ENCODE assay signal across 8 mouse cellular contexts in the genomic region with DNA sequence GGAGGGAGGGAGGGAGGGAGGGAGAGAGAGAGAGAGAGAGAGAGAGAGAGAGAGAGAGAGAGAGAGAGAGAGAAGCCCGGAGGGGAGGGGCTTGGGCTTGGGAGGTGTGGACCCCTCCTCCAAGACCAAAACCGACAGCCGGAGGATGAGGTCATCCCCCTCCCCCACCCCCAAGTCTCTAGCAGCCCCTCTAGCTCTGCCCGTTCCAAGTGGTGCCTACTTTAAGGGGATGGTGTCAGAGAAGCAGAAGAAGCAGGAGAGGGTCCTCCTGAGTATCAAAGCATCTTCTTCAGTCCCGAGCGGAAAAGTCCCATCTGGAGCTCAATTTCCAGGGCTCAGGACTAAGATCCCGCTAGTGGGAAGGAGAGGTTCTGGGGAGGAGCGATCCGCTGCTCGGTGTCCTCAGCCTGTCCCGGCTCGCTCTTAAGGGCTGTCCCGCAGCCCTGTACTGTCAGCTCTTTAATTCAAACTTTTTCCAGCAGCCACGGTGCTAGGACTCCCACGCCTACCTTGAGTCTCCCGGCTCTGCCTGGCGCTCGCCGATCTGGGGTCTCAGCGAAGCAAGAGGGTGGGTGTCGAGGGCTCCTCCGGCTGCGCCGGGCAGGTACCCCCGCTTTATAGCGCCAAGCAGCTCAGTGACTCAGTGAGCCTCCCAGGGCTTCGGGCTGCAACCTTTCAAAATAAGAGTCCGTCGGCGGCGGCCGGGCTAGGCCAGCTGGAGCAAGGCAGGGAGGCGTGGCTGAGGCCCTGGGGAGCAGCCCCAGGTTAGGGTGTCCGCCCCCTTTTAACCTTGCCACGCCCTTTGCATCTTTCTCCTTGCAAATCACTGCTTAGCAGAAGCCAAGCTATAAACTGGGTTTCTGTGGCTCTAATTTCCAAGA.
A peak's percentile ranks its signal among the peaks of the same experiment; 100 is the strongest.
DNase-seq lines count a peak whose midpoint lies in the region; ATAC-seq and TF ChIP-seq lines count a peak whose summit lies in the region.

No protein-coding gene starts in this region.

- no peaks in the 10 kb centered on the region for H3K36me3 ChIP-seq in ES-Bruce4 (ENCODE audit: control insufficient read depth, insufficient read depth, low read length, poor library complexity, severe bottlenecking)
- H3K36me3 ChIP-seq in forebrain, embryonic 12.5 days (replicated peaks) = no peaks in the 10 kb centered on the region
- no peaks in the 10 kb centered on the region; the same call in 1 of the 2 replicates for H3K36me3 ChIP-seq in heart, postnatal 0 days (replicated peaks; ENCODE audit: control insufficient read depth, insufficient read depth, low read length)
- H3K36me3 ChIP-seq in liver, postnatal 0 days (replicated peaks; ENCODE audit: insufficient read depth, low read length) = no peaks in the 10 kb centered on the region
- no peaks in the 10 kb centered on the region for H3K36me3 ChIP-seq in neural tube, embryonic 14.5 days (ENCODE audit: control insufficient read depth, insufficient read depth, low read length)
- H3K36me3 ChIP-seq in thymus, adult 2 months (ENCODE audit: control insufficient read depth, insufficient read depth, low read length) = no peaks in the 10 kb centered on the region

- no peaks in the 10 kb centered on the region for H3K4me1 ChIP-seq in ES-Bruce4 (ENCODE audit: control insufficient read depth, insufficient read depth, low read length)
- peaks cover 40% of the 10 kb centered on the region for H3K4me1 ChIP-seq in forebrain, embryonic 12.5 days
- peaks cover 6% of the 10 kb centered on the region; the same call in 1 of the 2 replicates for H3K4me1 ChIP-seq in heart, postnatal 0 days (ENCODE audit: control insufficient read depth, insufficient read depth)
- H3K4me1 ChIP-seq in liver, postnatal 0 days (ENCODE audit: insufficient read depth) = peaks cover 3% of the 10 kb centered on the region; the same call in 1 of the 2 replicates
- 0 out of 2 replicates have a peak, but pooled peaks cover 6% of the 10 kb centered on the region for H3K4me1 ChIP-seq in neural tube, embryonic 14.5 days (ENCODE audit: control insufficient read depth, insufficient read depth, low read length)
- H3K4me1 ChIP-seq in thymus, adult 2 months (replicated peaks; ENCODE audit: control insufficient read depth, insufficient read depth, low read length) = peaks cover 5% of the 10 kb centered on the region; the same call in 1 of the 2 replicates

- peak; percentile 80 for TF ChIP-seq EP300 in ES-Bruce4 (IDR thresholded peaks at IDR 0.05; ENCODE audit: insufficient read depth, low read depth, low read length)
- no peak for TF ChIP-seq EP300 in heart, postnatal 0 days (IDR thresholded peaks at IDR 0.05; ENCODE audit: low read depth)
- no peak; the same call in 1 of the 2 replicates for TF ChIP-seq EP300 in liver, postnatal 0 days (IDR thresholded peaks at IDR 0.05; ENCODE audit: low read depth)

- no peaks in the 10 kb centered on the region for H3K27me3 ChIP-seq in ES-Bruce4 (ENCODE audit: control insufficient read depth, insufficient read depth, low read length, poor library complexity, severe bottlenecking)
- H3K27me3 ChIP-seq in forebrain, embryonic 12.5 days = no peaks in the 10 kb centered on the region
- H3K27me3 ChIP-seq in heart, postnatal 0 days (ENCODE audit: control insufficient read depth, insufficient read depth, low read length) = no peaks in the 10 kb centered on the region
- H3K27me3 ChIP-seq in liver, postnatal 0 days (ENCODE audit: insufficient read depth, low read length) = no peaks in the 10 kb centered on the region
- H3K27me3 ChIP-seq in neural tube, embryonic 14.5 days (ENCODE audit: control insufficient read depth, insufficient read depth, low read length) = no peaks in the 10 kb centered on the region
- no peaks in the 10 kb centered on the region for H3K27me3 ChIP-seq in thymus, adult 2 months (ENCODE audit: control insufficient read depth, insufficient read depth, low read length)

- ATAC-seq in forebrain, embryonic 12.5 days (ENCODE audit: low FRiP score) = peak; percentile 92
- ATAC-seq in heart, postnatal 0 days (ENCODE audit: insufficient read depth, low read depth) = peak; percentile 90
- ATAC-seq in liver, postnatal 0 days = peak; percentile 87
- peak; percentile 89 for ATAC-seq in neural tube, embryonic 14.5 days (ENCODE audit: low read depth)

- no peak for TF ChIP-seq CTCF in ES-Bruce4 (IDR thresholded peaks at IDR 0.05; ENCODE audit: low read depth, low read length)
- no peak for TF ChIP-seq CTCF in heart, postnatal 0 days (IDR thresholded peaks at IDR 0.05; ENCODE audit: low read depth)
- TF ChIP-seq CTCF in liver, postnatal 0 days (IDR thresholded peaks at IDR 0.05; ENCODE audit: low read depth) = no peak
- no peak for TF ChIP-seq CTCF in thymus, adult 2 months (IDR thresholded peaks at IDR 0.05; ENCODE audit: borderline replicate concordance, control insufficient read depth, extremely low read depth, insufficient read depth, low read length, poor library complexity)

- H3K9ac ChIP-seq in ES-Bruce4 (ENCODE audit: low read depth, poor library complexity, severe bottlenecking) = peak overlapping the region; percentile 69
- peak overlapping the region; percentile 68 for H3K9ac ChIP-seq in forebrain, embryonic 12.5 days
- H3K9ac ChIP-seq in heart, postnatal 0 days (replicated peaks; ENCODE audit: low read depth, low read length) = peak overlapping the region; percentile 66
- H3K9ac ChIP-seq in liver, postnatal 0 days (replicated peaks) = peak overlapping the region; percentile 79
- H3K9ac ChIP-seq in neural tube, embryonic 14.5 days (replicated peaks; ENCODE audit: low read depth, low read length) = peak overlapping the region; percentile 57

- H3K4me3 ChIP-seq in ES-Bruce4 (ENCODE audit: low read depth, low read length) = peak overlapping the region; percentile 93
- H3K4me3 ChIP-seq in forebrain, embryonic 12.5 days (replicated peaks) = peak overlapping the region; percentile 64
- peak overlapping the region; percentile 70 for H3K4me3 ChIP-seq in heart, postnatal 0 days (ENCODE audit: low read depth, low read length)
- peak overlapping the region; percentile 72 for H3K4me3 ChIP-seq in liver, postnatal 0 days (ENCODE audit: low read depth, low read length)
- H3K4me3 ChIP-seq in neural tube, embryonic 14.5 days (ENCODE audit: low read depth, low read length) = peak overlapping the region; percentile 57
- H3K4me3 ChIP-seq in thymus, adult 2 months (ENCODE audit: control insufficient read depth, insufficient read depth, low read length) = peak overlapping the region; percentile 38

- WGBS in forebrain, embryonic 12.5 days = 1% methylated on average over 35 of the region's 35 CpGs
- under 1% methylated on average over 35 of the region's 35 CpGs for WGBS in heart, postnatal 0 days
- WGBS in liver, postnatal 0 days (ENCODE audit: insufficient replicate concordance) = under 1% methylated on average over 35 of the region's 35 CpGs
- 0% methylated on average over 30 of the region's 35 CpGs for WGBS in neural tube, embryonic 14.5 days
- WGBS in thymus, adult 2 months = 3% methylated on average over 35 of the region's 35 CpGs

- peak; percentile 64 for DNase-seq in c-Kit-positive CD71-negative TER-119-negative erythroid progenitor cells, embryonic 14.5 days (ENCODE audit: low read depth)
- DNase-seq in heart, postnatal 0 days (ENCODE audit: low spot score) = peak; percentile 92
- peak; percentile 92 to 96 for DNase-seq in kidney, postnatal 25 days
- DNase-seq in liver, postnatal 0 days = peak; percentile 86
- DNase-seq in thymus, adult 2 months = peak; percentile 83

- H3K4me2 ChIP-seq in forebrain, embryonic 12.5 days = peak overlapping the region; percentile 75
- H3K4me2 ChIP-seq in heart, postnatal 0 days (ENCODE audit: low read depth, low read length) = peak overlapping the region; percentile 85
- H3K4me2 ChIP-seq in liver, postnatal 0 days (ENCODE audit: low read depth, low read length) = peak overlapping the region; percentile 80
- H3K4me2 ChIP-seq in neural tube, embryonic 14.5 days (ENCODE audit: low read depth, low read length) = peak overlapping the region; percentile 93

- no peaks in the 10 kb centered on the region for H3K9me3 ChIP-seq in ES-Bruce4 (replicated peaks; ENCODE audit: control insufficient read depth, insufficient read depth, low read length, poor library complexity, severe bottlenecking)
- H3K9me3 ChIP-seq in forebrain, embryonic 12.5 days = no peaks in the 10 kb centered on the region
- H3K9me3 ChIP-seq in heart, postnatal 0 days (replicated peaks; ENCODE audit: control insufficient read depth, low read length) = no peaks in the 10 kb centered on the region
- H3K9me3 ChIP-seq in liver, postnatal 0 days (ENCODE audit: low read length) = no peaks in the 10 kb centered on the region
- H3K9me3 ChIP-seq in neural tube, embryonic 14.5 days (ENCODE audit: control insufficient read depth, low read length) = no peaks in the 10 kb centered on the region

- TF ChIP-seq POLR2A in ES-Bruce4 (IDR thresholded peaks at IDR 0.05; ENCODE audit: insufficient read depth, low read length) = no peak
- TF ChIP-seq POLR2A in thymus, adult 2 months (IDR thresholded peaks at IDR 0.05; ENCODE audit: control insufficient read depth, extremely low read depth, insufficient read depth, low read length, poor library complexity) = no peak

- H3K27ac ChIP-seq in ES-Bruce4 (ENCODE audit: insufficient read depth, low read length) = peak overlapping the region; percentile 26; the same call in 1 of the 2 replicates
- peak overlapping the region; percentile 84 for H3K27ac ChIP-seq in forebrain, embryonic 12.5 days
- peak overlapping the region; percentile 91 for H3K27ac ChIP-seq in heart, postnatal 0 days (ENCODE audit: low read depth)
- H3K27ac ChIP-seq in liver, postnatal 0 days (ENCODE audit: low read depth) = peak overlapping the region; percentile 92
- H3K27ac ChIP-seq in neural tube, embryonic 14.5 days (ENCODE audit: low read depth, low read length) = peak overlapping the region; percentile 40; the same call in 1 of the 2 replicates
- H3K27ac ChIP-seq in thymus, adult 2 months (ENCODE audit: control insufficient read depth, insufficient read depth, low read length) = no peak overlapping the region; the same call in 1 of the 2 replicates

Comparison
In these comparisons a context has a peak if more than half of its experiments do, and no peak if none do; other contexts are left out.
1. H3K4me3 ChIP-seq: peak in every context shown above with its lines; median percentile 93 in ES-Bruce4; 72 in liver, postnatal 0 days; 70 in heart, postnatal 0 days; 64 in forebrain, embryonic 12.5 days; 57 in neural tube, embryonic 14.5 days; 38 in thymus, adult 2 months.